Mouse (Mus musculus) kidney, embryonic 16.5 days (tissue): Measurements from ENCODE around the gene Trpd52l3. TPM values are rescaled to one million over a fixed set of nuclear protein-coding genes. Genes with fewer than 3 reads are reported as not detected.
"Not testable (repeated sequence)": the region's sequence is repeated elsewhere in the genome, so short reads cannot be mapped to it uniquely, and the experiment has no call there.

ENCODE experiments used
- ATAC-seq: fragments of 200-750 bp; cut with Nextera tagmentation; 2 replicates; pipeline ENCODE4 v1.8.0; 2017; ENCODE audit warnings: moderate TSS enrichment; ENCODE audit not compliant: low FRiP score, low TSS enrichment
- H3K27ac ChIP-seq: fragments of 300-500 bp; sonication (generic); 2 replicates; pipeline ENCODE4 v1.5.1; 2014; ENCODE audit warnings: low read length
- H3K27me3 ChIP-seq: fragments of 300-500 bp; sonication (generic); 2 replicates; pipeline ENCODE4 v1.6.1; 2014; ENCODE audit warnings: low read length, control low read depth, mixed read lengths; ENCODE audit not compliant: insufficient read depth
- H3K36me3 ChIP-seq: fragments of 300-500 bp; sonication (generic); 2 replicates; pipeline ENCODE4 v1.6.1; 2014; ENCODE audit warnings: low read length, control low read depth, mixed read lengths; ENCODE audit not compliant: insufficient read depth
- H3K4me1 ChIP-seq: fragments of 300-500 bp; sonication (generic); 2 replicates; pipeline ENCODE4 v1.6.1; 2014; ENCODE audit warnings: low read length, control low read depth, mixed read lengths; ENCODE audit not compliant: insufficient read depth
- H3K4me2 ChIP-seq: fragments of 300-500 bp; sonication (generic); replicated peaks from 2 replicates; pipeline ENCODE4 v1.6.1; 2014; ENCODE audit warnings: low read depth, low read length
- H3K4me3 ChIP-seq: fragments of 300-500 bp; sonication (generic); 2 replicates; pipeline ENCODE4 v1.5.1; 2014; ENCODE audit warnings: mild to moderate bottlenecking, low read length
- H3K9ac ChIP-seq: fragments of 300-500 bp; sonication (generic); replicated peaks from 2 replicates; pipeline ENCODE4 v1.6.1; 2014; ENCODE audit warnings: low read length
- H3K9me3 ChIP-seq: fragments of 300-500 bp; sonication (generic); 2 replicates; pipeline ENCODE4 v1.6.1; 2016; ENCODE audit warnings: low read length, control low read depth
- WGBS: fragments of 180-500 bp; shearing (Covaris S2); extraction: QIAGEN DNeasy Blood & Tissue Kit; methylation state at CpG from one replicate; pipeline ENCODE4 v1.1.7; 2014; 5-methylcytosine and 5-hydroxymethylcytosine counted together
- polyA plus RNA-seq: library from polyadenylated mRNA; unstranded; fragments of >200 nt; fragmentation: Nextera tagmentation; extraction: Ambion mirVana; gene quantifications from 2 replicates; pipeline ENCODE4 v1.2.1, GENCODE M21; 2015

Gene Trpd52l3
- polyA plus RNA-seq, 1 experiment from 2014 or later, result 0.06 TPM

GRCm38 (mm10) chr19:29984208-29985005, 19.2 kb upstream of the Trpd52l3 start:
- Histone ChIP-seq H3K27ac (peak overlapping the region; percentile 87), H3K4me1 (peaks cover 15% of the 10 kb centered on the region), H3K4me3 (no peak overlapping the region), H3K9ac (peak overlapping the region; percentile 36; the same call in 1 of the 2 replicates), H3K4me2 (peak overlapping the region; percentile 20; the same call in 1 of the 2 replicates), H3K27me3 (no peaks in the 10 kb centered on the region), H3K9me3 (no peaks in the 10 kb centered on the region), H3K36me3 (no peaks in the 10 kb centered on the region)
- 36% methylated on average over 16 of the region's 16 CpGs for WGBS
- peak; percentile 93 for ATAC-seq

- peaks cover 15% of the 10 kb centered on the region for H3K4me1 ChIP-seq
- ATAC-seq, result no peak
- no peaks in the 10 kb centered on the region for H3K36me3 ChIP-seq
- H3K9ac ChIP-seq, result no peak overlapping the region
- H3K27me3 ChIP-seq, result no peaks in the 10 kb centered on the region
- no peaks in the 10 kb centered on the region for H3K9me3 ChIP-seq
- 85% methylated on average over 12 of the region's 12 CpGs for WGBS
- H3K4me3 ChIP-seq, result no peak overlapping the region
- H3K27ac ChIP-seq, result no peak overlapping the region
- H3K4me2 ChIP-seq, result no peak overlapping the region
Observed at GRCm38 (mm10) chr19:29986464-29987091, 17.0 kb upstream of the Trpd52l3 start.

- H3K4me3 ChIP-seq, result no peak overlapping the region
- 64% methylated on average over 12 of the region's 12 CpGs for WGBS
Observed at GRCm38 (mm10) chr19:30000406-30001365, 2.9 kb upstream of the Trpd52l3 start.

GRCm38 (mm10) chr19:30001550-30001949, 2.0 kb upstream of the Trpd52l3 start:
- Histone ChIP-seq H3K4me3 (no peak overlapping the region), H3K4me2 (no peak overlapping the region), H3K9ac (no peak overlapping the region), H3K36me3 (no peaks in the 10 kb centered on the region), H3K27ac (no peak overlapping the region), H3K4me1 (no peaks in the 10 kb centered on the region), H3K27me3 (no peaks in the 10 kb centered on the region), H3K9me3 (0 out of 2 replicates have a peak, but pooled peaks cover 4% of the 10 kb centered on the region)
- WGBS, result 86% methylated on average over 6 of the region's 6 CpGs
- no peak for ATAC-seq

More at GRCm38 (mm10) chr19:30000406-30001365, 2.9 kb upstream of the Trpd52l3 start:
- H3K36me3 ChIP-seq, result no peaks in the 10 kb centered on the region
- no peak overlapping the region for H3K27ac ChIP-seq
- H3K9ac ChIP-seq, result no peak overlapping the region
- no peak for ATAC-seq
- no peaks in the 10 kb centered on the region for H3K4me1 ChIP-seq
- H3K4me2 ChIP-seq, result no peak overlapping the region
- H3K27me3 ChIP-seq, result no peaks in the 10 kb centered on the region
- 0 out of 2 replicates have a peak, but pooled peaks cover 4% of the 10 kb centered on the region for H3K9me3 ChIP-seq

GRCm38 (mm10) chr19:30006371-30006770, 2.8 kb downstream of the Trpd52l3 start:
- WGBS, result 81% methylated on average over 3 of the region's 3 CpGs
- no peaks in the 10 kb centered on the region for H3K4me1 ChIP-seq
- no peak for ATAC-seq

GRCm38 (mm10) chr19:30010520-30011296, 7.1 kb downstream of the Trpd52l3 start:
- Histone ChIP-seq H3K27me3 (no peaks in the 10 kb centered on the region), H3K9ac (no peak overlapping the region), H3K4me1 (no peaks in the 10 kb centered on the region), H3K36me3 (no peaks in the 10 kb centered on the region), H3K4me2 (no peak overlapping the region), H3K27ac (no peak overlapping the region), H3K4me3 (no peak overlapping the region), H3K9me3 (no peaks in the 10 kb centered on the region)
- WGBS, result 63% methylated on average over 13 of the region's 13 CpGs
- no peak for ATAC-seq

More at GRCm38 (mm10) chr19:30006371-30006770, 2.8 kb downstream of the Trpd52l3 start:
- H3K27ac ChIP-seq, result no peak overlapping the region
- H3K27me3 ChIP-seq, result no peaks in the 10 kb centered on the region
- H3K4me3 ChIP-seq, result no peak overlapping the region
- no peak overlapping the region for H3K9ac ChIP-seq
- 0 out of 2 replicates have a peak, but pooled peaks cover 4% of the 10 kb centered on the region for H3K9me3 ChIP-seq
- no peaks in the 10 kb centered on the region for H3K36me3 ChIP-seq
- no peak overlapping the region for H3K4me2 ChIP-seq

GRCm38 (mm10) chr19:30014331-30014730, 10.7 kb downstream of the Trpd52l3 start:
- Histone ChIP-seq H3K27me3 (no peaks in the 10 kb centered on the region), H3K4me2 (no peak overlapping the region), H3K27ac (no peak overlapping the region), H3K36me3 (no peaks in the 10 kb centered on the region), H3K9ac (no peak overlapping the region), H3K4me1 (no peaks in the 10 kb centered on the region; the same call in 1 of the 2 replicates), H3K9me3 (no peaks in the 10 kb centered on the region), H3K4me3 (no peak overlapping the region)
- 80% methylated on average over 3 of the region's 3 CpGs for WGBS
- ATAC-seq, result no peak

GRCm38 (mm10) chr19:30016156-30016555, 12.6 kb downstream of the Trpd52l3 start:
- H3K27me3 ChIP-seq, result no peaks in the 10 kb centered on the region
- no peak overlapping the region for H3K27ac ChIP-seq
- WGBS, result 60% methylated on average over 6 of the region's 6 CpGs
- H3K9me3 ChIP-seq, result no peaks in the 10 kb centered on the region
- no peak overlapping the region for H3K4me2 ChIP-seq
- H3K4me1 ChIP-seq, result no peaks in the 10 kb centered on the region; the same call in 1 of the 2 replicates
- no peak overlapping the region for H3K9ac ChIP-seq
- H3K4me3 ChIP-seq, result no peak overlapping the region
- ATAC-seq, result no peak
- H3K36me3 ChIP-seq, result no peaks in the 10 kb centered on the region

- ATAC-seq, H3K36me3 ChIP-seq, H3K9me3 ChIP-seq, H3K4me1 ChIP-seq, H3K9ac ChIP-seq, H3K4me2 ChIP-seq, H3K4me3 ChIP-seq, H3K27me3 ChIP-seq, H3K27ac ChIP-seq: not testable (repeated sequence)
- 95% methylated on average over 10 of the region's 10 CpGs for WGBS
Observed at GRCm38 (mm10) chr19:30023419-30023818, 19.8 kb downstream of the Trpd52l3 start.
